Mouse (Mus musculus): Measurements from ENCODE around the gene C730034F03Rik. TPM values are rescaled to one million over a fixed set of nuclear protein-coding genes. Genes with fewer than 3 reads are reported as not detected.

C730034F03Rik gene
- 0.57 and 0.67 TPM in 2 replicates for polyA plus RNA-seq (2012; rRNA removed)

DNA sequence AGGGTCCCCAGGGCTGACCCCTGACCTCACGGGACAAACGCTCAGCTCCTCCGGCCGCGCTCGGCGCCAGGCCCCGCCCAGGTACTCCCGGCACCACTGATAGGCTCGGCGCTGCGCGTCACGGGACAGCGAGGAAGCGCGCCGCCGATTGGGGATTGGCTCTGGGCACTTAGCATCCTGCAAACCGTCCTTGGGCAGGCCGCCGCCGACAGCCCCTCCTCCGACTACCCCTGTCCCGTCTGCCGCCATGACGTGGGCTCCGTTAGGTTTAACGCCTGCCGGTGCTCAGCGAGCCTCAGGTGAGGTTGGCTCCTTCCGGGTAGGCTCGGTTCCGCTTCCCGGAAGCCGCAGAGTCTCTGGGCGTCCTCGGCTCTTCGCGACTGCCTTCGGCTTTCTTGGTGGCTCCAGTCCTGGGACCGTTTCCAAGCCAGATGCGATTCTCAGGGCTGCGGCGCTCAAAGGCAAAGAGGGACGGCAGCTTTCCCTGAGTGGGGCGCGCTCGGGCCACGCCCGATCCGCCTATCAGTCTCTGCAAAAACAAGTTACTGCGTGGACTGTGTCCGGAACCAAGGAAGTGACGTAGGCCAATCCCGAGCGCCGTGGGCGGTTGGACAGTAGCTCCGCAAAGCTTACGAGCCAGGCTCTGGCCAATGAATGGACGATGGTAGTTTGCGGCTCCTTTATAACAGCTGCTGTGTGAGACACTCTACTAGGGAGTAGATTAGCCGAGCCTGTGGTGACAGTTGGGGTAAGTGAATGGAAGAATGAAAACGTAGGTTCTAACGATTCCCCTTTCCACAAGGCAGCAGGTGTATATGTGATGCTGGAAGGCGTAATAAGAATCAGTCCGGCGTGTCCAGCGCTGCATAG is at the start of gene C730034F03Rik, which contains the start of the genes Gm44502 and Chkb:
Gene C730034F03Rik, plus strand, starts transcription at position 238 of the 870 bp plus-strand sequence.
Gene Gm44502, minus strand, starts transcription at position 345 of the 870 bp plus-strand sequence.
Gene Chkb, minus strand, starts transcription at position 557 of the 870 bp plus-strand sequence.
- WGBS, result under 1% methylated on average over 70 of the region's 70 CpGs
- peak; percentile 93 for DNase-seq (ENCODE audit: low read depth, low spot score)

DNA sequence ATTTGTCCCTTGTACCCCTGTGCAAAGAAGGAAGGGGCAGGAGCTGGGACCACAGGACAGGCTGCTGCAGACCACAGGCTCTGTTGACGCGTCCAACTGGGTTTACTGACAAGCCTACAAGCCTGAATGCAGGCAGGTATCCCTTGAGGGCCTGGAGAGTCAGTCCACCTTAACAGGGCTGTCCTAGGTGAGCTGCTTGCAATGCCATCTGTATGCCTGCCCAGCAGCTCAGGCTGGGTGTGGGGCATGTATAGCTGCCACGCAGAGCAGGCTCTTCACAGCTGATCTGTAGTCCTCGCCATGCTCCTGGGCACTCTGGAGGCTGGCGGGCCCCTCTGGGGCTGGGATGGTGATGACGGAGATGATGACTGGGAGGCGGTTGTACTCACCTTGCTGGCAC is 44.8 kb upstream of the C730034F03Rik start, which contains the start of gene Klhdc7b:
Gene Klhdc7b, plus strand, starts transcription at position 301 of the 400 bp plus-strand sequence.
- DNase-seq (ENCODE audit: low read depth, low spot score), result no peak
- 83% methylated on average over 7 of the region's 7 CpGs for WGBS

- DNase-seq (ENCODE audit: low read depth, low spot score), result no peak
Observed at GRCm38 (mm10) chr15:89387127-89387526, 42.3 kb upstream of the C730034F03Rik start.

DNA sequence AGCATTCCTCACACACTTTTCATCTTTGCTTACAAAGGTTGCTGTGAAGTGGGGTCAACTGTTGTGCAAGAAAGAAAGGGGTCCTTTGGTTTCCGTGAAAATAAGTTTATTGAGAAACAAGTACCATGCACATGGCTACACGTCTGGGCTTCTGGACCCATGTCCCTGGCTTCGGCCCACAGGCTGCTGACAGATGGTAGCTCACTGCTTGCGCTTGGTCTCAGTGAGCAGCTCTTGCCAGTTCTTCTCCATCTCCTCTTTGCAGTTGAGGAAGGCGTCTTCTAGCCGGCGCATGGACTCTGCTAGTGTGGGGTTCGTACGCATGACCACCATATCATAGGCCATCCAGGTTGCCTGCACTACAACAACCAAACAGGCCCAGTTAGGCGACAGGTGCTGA is 39.3 kb upstream of the C730034F03Rik start:
- DNase-seq (ENCODE audit: low read depth, low spot score), result no peak
- 95% methylated on average over 10 of the region's 10 CpGs for WGBS

More at GRCm38 (mm10) chr15:89387127-89387526, 42.3 kb upstream of the C730034F03Rik start:
- 51% methylated on average over 12 of the region's 12 CpGs for WGBS

DNA sequence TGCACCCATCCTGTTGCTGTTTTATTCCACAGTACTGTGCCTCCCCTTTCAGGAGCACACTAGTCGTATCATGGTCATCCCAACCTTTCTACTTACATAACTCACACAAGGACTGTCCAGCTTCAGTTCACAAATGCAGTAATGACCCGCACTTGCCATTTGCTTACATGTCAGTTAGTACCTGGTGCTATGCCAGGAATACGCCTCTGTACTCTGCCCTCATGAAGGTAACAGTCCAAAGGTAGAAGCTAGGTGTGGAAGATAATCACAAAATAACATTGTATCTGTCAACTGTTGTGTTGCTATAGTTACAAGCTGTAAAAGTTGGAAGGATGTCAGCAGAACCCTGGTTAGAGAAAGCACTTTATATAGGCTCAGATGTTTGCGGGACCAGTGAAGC is 32.5 kb upstream of the C730034F03Rik start:
- DNase-seq (ENCODE audit: low read depth, low spot score), result peak; percentile 96
- 36% methylated on average over 4 of the region's 4 CpGs for WGBS

DNA sequence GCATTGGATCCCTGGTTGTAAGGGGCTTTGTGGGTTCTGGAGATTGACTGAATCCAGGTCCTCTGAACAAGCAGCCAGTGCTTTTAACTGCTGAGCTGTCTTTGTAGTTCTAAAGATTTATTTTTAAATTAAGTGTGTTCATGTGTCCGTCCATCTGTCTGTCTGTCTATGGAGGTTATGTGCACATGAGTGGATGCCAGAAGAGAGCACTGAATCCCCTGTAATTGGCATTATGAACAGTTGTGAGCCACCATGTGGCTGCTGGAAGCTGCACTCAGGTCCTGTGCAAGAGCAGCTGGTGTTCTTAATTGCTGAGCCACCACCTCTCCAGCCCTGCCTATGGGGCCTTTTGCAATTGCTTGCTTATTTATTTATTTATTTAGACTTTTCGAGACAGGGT is 31.2 kb upstream of the C730034F03Rik start:
- no peak for DNase-seq (ENCODE audit: low read depth, low spot score)
- 66% methylated on average over 2 of the region's 2 CpGs for WGBS

DNA sequence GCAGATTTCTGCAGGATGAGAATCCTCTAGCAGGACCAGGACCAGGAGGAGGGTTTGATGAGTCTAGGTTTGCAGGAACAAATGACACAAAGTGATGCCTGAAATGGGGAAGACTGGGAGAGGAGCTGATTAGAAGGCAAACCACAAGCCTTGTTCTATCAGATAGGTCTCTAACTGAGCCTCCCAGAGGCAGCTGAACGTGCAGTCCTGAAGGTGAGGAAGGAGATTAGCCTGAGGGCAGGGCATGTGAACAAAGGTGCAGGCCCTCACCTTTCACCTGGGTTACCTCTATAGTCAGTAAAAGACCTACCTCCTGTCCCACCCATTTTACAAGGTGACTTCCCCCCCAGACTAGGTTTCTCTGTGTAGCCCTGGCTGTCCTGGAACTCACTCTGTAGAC is 29.7 kb upstream of the C730034F03Rik start:
- DNase-seq (ENCODE audit: low read depth, low spot score), result no peak
- WGBS, result 23% methylated on average over 1 of the region's 1 CpGs

DNA sequence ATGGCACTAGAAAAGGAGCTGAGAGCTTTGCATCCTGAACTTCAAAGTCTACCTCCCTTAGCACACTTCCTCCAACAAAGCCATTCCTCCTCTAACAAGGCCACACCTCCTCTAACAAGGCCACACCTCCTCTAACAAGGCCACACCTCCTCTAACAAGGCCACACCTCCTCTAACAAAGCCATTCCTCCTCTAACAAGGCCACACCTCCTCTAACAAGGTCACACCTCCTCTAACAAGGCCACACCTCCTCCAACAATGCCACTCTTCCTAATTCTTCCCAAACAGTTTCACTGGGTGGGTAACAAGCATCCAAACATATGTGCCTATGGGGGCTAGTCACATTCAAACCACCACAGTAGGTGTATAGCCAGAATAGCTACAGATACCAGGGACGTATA is 26.9 kb upstream of the C730034F03Rik start:
- DNase-seq (ENCODE audit: low read depth, low spot score), result no peak
- 88% methylated on average over 1 of the region's 1 CpGs for WGBS

DNA sequence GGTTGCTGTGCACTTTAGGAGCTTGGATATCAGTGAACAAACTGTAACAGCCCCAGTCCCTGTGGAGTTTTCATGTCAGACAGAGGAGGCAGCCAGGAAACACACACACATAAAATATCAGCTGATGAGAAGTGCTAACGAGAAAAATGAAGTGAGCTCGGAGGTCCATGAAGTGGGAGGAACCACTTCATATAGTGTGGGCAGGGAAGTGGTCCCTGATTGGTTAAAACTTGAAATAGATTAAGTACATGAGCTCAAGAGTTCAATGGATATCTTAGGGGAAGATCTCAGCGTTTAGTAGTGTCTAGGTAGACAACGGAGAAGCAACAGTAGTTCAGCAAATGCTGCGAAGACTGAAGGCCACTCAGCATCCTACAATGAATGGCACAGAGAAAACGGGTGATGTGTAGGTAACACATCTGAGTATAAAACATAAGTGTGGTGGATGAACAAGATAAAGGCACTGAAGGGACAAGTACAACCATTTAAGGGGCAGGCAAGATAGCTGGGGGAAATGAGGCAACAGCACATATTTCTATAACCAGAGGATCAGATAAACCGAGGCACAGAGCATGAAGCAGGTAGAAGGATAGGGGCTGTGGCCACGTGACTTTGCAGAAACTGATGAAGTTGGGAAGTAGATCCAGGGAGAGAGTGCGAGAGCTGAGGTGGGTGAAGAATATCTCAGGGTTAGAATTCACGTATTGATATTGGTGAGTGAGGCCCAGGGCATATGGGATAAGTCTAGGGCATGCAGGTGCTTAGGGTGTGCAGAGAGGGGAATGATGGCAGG is 24.4 kb upstream of the C730034F03Rik start:
- DNase-seq (ENCODE audit: low read depth, low spot score), result no peak
- 76% methylated on average over 10 of the region's 10 CpGs for WGBS

- no peak for DNase-seq (ENCODE audit: low read depth, low spot score)
Observed at GRCm38 (mm10) chr15:89406691-89407090, 22.7 kb upstream of the C730034F03Rik start.

GRCm38 (mm10) chr15:89410118-89410517 is 19.3 kb upstream of the C730034F03Rik start, which contains the start of gene Syce3:
TSS of gene Syce3 (minus strand) at chr15:89410503.
- DNase-seq (ENCODE audit: low read depth, low spot score), result no peak
- WGBS, result 83% methylated on average over 24 of the region's 24 CpGs

- DNase-seq (ENCODE audit: low read depth, low spot score), result no peak
- WGBS, result 83% methylated on average over 8 of the region's 8 CpGs
Observed at GRCm38 (mm10) chr15:89415282-89415681, 14.1 kb upstream of the C730034F03Rik start.

GRCm38 (mm10) chr15:89421938-89422337 is 7.5 kb upstream of the C730034F03Rik start:
- DNase-seq (ENCODE audit: low read depth, low spot score), result no peak

DNA sequence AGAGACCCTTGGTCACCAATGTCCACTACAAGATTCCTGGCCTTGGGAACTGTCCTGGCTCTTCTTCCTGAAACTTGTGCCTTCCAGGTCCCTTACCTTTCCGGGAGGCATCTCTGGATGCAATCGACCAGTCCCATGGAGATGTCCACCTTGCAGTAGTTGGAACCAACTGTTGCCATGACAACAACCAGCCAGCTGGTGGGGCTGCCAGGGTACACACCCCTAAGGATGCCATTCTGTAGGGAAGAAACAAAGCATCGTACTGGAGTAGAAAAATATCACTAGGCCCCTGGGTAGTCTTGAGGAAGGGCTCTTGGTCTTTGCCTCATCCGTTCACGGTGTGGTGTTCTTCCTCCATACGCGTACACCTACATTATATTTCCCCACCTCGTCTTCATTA is 4.8 kb upstream of the C730034F03Rik start:
- 88% methylated on average over 8 of the region's 8 CpGs for WGBS
- no peak for DNase-seq (ENCODE audit: low read depth, low spot score)

More at GRCm38 (mm10) chr15:89421938-89422337, 7.5 kb upstream of the C730034F03Rik start:
- WGBS, result 94% methylated on average over 9 of the region's 9 CpGs

- DNase-seq (ENCODE audit: low read depth, low spot score), result no peak
- 66% methylated on average over 6 of the region's 6 CpGs for WGBS
Observed at GRCm38 (mm10) chr15:89425711-89426121, 3.7 kb upstream of the C730034F03Rik start, which contains the start of gene Cpt1b. TSS of gene Cpt1b (minus strand) at chr15:89425863.

GRCm38 (mm10) chr15:89426716-89427115 is 2.7 kb upstream of the C730034F03Rik start:
- DNase-seq (ENCODE audit: low read depth, low spot score), result no peak
- WGBS, result 95% methylated on average over 10 of the region's 10 CpGs

GRCm38 (mm10) chr15:89428136-89428790 is 1.1 kb upstream of the C730034F03Rik start:
- 90% methylated on average over 19 of the region's 19 CpGs for WGBS
- DNase-seq (ENCODE audit: low read depth, low spot score), result no peak

DNA sequence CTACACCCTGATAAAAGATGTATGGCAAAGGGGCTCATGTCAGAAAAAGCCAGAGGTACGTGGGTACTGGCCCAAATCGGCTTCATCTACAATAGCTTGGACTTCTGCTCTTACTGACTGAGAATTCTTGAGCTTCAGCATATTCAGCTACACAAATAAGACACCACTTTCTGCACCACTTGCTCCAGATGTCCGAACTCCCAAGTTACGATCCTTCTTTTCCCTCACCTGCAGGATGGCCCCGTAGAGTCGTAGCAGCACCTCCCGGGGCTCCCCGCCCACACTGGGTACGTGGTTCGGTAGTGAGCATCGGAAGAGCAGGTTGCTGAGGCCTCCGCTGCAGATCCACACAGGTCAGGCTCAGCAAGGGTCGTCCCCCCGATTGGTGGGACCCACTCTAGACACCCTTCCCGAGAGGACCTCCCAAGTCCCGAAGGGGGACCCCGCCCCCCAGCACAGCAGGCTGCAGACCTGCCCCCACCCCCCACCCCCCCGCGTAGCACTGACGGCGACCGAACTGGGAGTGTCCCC is 503 bp upstream of the C730034F03Rik start:
- no peak for DNase-seq (ENCODE audit: low read depth, low spot score)
- WGBS, result 6% methylated on average over 22 of the region's 22 CpGs

DNA sequence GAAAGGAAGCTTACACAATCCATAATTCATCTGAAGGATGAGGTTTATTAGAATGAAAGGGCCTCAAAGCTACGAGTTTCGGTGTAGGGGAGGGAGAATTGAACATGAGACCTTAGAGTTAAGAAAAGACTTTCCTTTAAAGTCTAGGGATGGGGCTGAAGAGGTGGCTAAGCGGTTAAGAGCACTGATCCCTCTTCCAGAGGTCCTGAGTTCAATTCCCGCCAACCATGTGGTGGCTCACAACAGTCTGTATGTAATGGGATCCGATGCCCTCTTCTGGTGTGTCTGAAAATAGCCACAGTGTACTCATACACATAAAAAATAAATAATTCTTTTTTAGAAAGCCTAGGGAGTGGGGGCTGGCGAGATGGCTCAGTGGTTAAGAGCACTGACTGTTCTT is 952 bp downstream of the C730034F03Rik start:
- DNase-seq (ENCODE audit: low read depth, low spot score), result no peak

More for the DNA sequence above, 952 bp downstream of the C730034F03Rik start:
- 31% methylated on average over 6 of the region's 6 CpGs for WGBS
